Mouse (Mus musculus): ENCODE data around the gene Cst6.

Gene Cst6

GRCm38 (mm10) chr19:5348526-5349501 lies 560 bp downstream of the Cst6 start:
- no peak for DNase-seq (ENCODE audit: low spot score)

GRCm38 (mm10) chr19:5348064-5348463 lies 1.3 kb downstream of the Cst6 start:
- DNase-seq (ENCODE audit: low spot score), result no peak

GRCm38 (mm10) chr19:5345297-5346131 lies 3.9 kb downstream of the Cst6 start:
- DNase-seq (ENCODE audit: low spot score), result no peak

- no peak for DNase-seq (ENCODE audit: low spot score)
Observed at GRCm38 (mm10) chr19:5341360-5341759, 8.0 kb downstream of the Cst6 start.

- peak; percentile 92 for DNase-seq (ENCODE audit: low spot score)
Observed at GRCm38 (mm10) chr19:5337975-5338374, 11.4 kb downstream of the Cst6 start.

GRCm38 (mm10) chr19:5335441-5335840 lies 13.9 kb downstream of the Cst6 start, which contains the start of gene Catsper1:
TSS of gene Catsper1 (plus strand) at chr19:5335741.
- DNase-seq (ENCODE audit: low spot score), result no peak

- no peak for DNase-seq (ENCODE audit: low spot score)
Observed at GRCm38 (mm10) chr19:5334741-5335140, 14.6 kb downstream of the Cst6 start.

GRCm38 (mm10) chr19:5327970-5328369 lies 21.4 kb downstream of the Cst6 start:
- no peak for DNase-seq (ENCODE audit: low spot score)

- DNase-seq (ENCODE audit: low spot score), result no peak
Observed at GRCm38 (mm10) chr19:5323801-5324200, 25.6 kb downstream of the Cst6 start.

- no peak for DNase-seq (ENCODE audit: low spot score)
Observed at GRCm38 (mm10) chr19:5313189-5313588, 36.2 kb downstream of the Cst6 start.

GRCm38 (mm10) chr19:5309025-5309424 lies 40.3 kb downstream of the Cst6 start:
- DNase-seq (ENCODE audit: low spot score), result peak; percentile 62

- peak; percentile 66 for DNase-seq (ENCODE audit: low spot score)
Observed at GRCm38 (mm10) chr19:5306968-5307734, 42.2 kb downstream of the Cst6 start.

GRCm38 (mm10) chr19:5306279-5306678 lies 43.1 kb downstream of the Cst6 start:
- DNase-seq (ENCODE audit: low spot score), result no peak

- peak; percentile 79 for DNase-seq (ENCODE audit: low spot score)
Observed at GRCm38 (mm10) chr19:5302455-5302854, 46.9 kb downstream of the Cst6 start.

GRCm38 (mm10) chr19:5300588-5300987 lies 48.8 kb downstream of the Cst6 start:
- no peak for DNase-seq (ENCODE audit: low spot score)

- no peak for DNase-seq (ENCODE audit: low spot score)
Observed at GRCm38 (mm10) chr19:5297903-5298800, 51.2 kb downstream of the Cst6 start, which contains the start of gene Gal3st3. TSS of gene Gal3st3 (plus strand) at chr19:5298331.

- no peak for DNase-seq (ENCODE audit: low spot score)
Observed at GRCm38 (mm10) chr19:5296630-5297029, 52.7 kb downstream of the Cst6 start.

- DNase-seq (ENCODE audit: low spot score), result no peak
Observed at GRCm38 (mm10) chr19:5295736-5296075, 53.7 kb downstream of the Cst6 start.

- DNase-seq (ENCODE audit: low spot score), result peak; percentile 96
Observed at GRCm38 (mm10) chr19:5294972-5295735, 54.2 kb downstream of the Cst6 start, which contains the start of gene Sf3b2. TSS of gene Sf3b2 (minus strand) at chr19:5295455.

All from testis, postnatal 10 days (tissue).